Mouse (Mus musculus) embryo, embryonic 11.5 days (tissue): ENCODE measurements around the gene Prima1.
A peak's percentile ranks its signal among the peaks of the same experiment; 100 is the strongest.

Experiments used
- DNase-seq: peaks from one replicate; pipeline ENCODE4 v3.0.0-alpha.2; 2012; ENCODE audit warnings: low read depth, low spot score

Gene Prima1

DNA sequence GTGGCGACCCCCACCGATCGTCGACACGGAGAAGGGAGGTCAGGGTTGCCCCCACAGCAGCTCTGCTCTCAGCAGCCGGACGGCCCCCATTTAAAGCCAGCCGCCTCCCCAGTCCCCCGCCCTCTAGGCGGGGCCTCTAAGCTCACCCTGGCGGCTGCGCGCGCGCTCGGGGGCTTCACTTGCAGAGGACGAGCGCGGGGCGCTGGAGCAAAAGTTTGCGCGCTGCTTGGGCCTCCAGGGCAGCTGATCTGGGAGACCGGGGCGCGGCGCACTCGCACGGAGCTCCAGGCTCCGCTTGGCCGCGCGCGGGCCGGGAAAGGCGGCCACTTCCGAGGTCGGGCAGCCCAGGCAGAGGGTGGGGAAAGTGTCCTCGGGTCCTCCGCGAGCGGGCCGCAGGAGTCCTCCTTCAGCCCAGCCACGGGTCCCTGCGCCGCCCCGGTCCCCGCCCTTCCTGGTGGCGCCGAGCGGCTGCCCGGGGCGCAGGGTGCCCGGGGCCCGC is at the start of gene Prima1:
TSS of gene Prima1 (minus strand) at position 68 of the 499 bp plus-strand sequence.
- DNase-seq: peak; percentile 64

DNA sequence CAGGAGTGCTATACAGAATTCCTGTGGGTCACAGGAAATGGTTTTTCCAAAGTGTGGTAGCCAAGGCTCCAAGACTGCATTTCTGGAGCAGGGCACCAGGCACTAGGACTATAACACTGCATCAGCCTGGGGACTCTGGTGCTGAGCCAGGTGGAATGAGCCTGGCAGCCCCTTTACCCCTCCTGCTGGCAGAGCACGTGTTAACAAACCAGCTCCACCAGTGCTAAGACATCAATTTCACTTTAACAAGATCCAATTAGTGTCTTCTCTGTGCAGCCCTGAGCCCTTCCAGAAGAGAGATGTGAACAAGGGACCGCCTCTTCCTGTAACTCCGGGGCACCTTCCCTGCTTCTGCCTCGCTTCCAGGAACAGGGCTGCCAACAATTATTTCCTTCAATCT is 45.3 kb upstream of the Prima1 start:
- DNase-seq: no peak

DNA sequence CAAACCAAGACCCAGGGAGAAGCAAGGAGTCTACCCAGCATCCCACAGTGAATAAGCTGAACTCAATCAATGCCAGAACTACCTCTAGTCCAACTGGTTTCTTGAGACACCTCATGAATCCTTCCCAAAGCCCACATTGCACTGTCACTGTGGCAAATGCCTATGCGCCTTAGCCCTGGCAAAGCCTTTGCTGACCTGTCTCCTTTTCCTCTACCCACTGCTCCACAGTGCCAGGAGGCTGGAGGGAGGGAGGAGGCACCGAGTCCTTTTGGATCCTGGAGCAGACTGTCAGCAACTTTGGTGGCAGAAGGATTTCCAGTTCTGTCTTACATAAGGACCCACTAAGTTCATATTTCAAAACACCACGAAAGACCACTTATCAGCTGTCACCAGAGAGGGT is 41.5 kb upstream of the Prima1 start:
- no peak for DNase-seq

DNA sequence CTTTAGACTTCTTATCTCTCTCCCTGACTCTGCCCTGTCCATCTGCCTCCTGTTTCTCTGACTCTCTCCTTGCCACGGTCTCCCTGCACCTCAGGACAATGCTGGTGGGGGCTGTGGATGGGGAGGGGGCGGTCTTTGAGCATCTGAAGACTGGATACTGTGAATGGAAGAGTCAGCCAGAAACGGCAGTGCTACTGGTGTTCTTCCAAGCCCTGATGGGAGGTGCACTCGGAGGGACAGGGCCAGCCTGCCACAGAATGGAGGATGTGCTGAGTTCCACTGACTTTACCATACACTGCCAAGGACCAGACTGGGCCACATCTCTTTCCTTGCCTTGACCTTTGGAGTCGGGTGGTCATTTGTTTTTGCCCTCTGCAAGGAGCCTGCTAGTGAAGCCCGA is 41.0 kb upstream of the Prima1 start:
- no peak for DNase-seq

DNA sequence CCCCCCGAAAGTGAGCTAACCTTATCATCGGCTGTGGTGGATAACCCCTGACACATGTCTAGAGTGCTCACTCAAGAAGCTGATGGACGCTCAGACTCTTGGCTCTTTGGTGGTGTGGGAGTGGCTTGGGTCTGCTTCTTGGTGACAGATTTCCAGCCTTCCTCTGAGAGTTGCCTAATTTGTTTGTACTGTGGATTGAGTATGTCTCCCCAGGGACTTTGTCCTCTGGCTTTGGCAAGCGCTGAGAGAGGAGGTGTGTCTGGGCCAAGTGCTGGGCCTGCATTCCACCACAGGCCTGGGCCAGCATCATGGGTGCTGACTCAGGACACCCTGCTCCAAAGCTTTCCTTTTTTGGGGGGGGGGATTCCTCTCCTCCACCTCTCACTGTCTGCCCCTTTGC is 40.0 kb upstream of the Prima1 start:
- DNase-seq: no peak

DNA sequence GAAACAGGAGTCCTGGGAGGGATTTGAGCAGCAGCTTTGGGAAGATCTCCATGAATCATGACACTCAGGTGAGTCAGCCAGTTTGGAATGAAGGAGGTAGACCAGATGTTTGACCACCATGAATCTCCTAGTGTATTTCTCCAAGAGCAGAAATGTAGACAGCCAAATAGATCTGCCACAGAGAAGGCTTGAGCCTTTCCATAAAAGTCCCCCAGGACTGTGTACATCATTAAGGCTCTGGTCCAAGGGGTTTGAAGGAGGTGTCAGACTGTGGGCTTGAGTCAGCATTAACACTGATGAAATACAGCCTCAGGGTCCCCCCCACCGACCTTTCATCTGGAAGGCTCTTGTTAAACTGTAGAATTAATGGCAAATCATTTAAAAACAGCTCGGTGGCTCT is 39.5 kb upstream of the Prima1 start:
- DNase-seq: no peak

DNA sequence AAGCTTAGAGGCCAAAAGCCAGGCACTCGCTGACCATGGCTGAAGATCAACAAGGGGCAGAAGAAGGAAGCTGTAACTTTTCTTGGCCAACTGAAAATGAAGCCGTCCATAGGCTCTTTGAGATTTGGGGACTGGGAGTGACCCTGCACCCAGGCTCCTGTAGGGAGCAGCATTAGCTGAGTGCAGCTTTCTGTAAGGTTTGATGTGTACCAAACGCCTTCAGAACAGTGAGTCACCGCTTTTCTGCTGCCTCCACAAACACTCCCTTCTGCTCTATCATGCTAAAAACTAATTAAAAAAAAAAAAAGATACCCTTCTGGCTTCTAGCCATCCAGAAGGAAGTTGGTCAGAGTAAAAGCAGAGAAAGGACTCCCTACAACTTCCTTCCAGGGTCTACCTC is 34.5 kb upstream of the Prima1 start:
- DNase-seq: no peak

DNA sequence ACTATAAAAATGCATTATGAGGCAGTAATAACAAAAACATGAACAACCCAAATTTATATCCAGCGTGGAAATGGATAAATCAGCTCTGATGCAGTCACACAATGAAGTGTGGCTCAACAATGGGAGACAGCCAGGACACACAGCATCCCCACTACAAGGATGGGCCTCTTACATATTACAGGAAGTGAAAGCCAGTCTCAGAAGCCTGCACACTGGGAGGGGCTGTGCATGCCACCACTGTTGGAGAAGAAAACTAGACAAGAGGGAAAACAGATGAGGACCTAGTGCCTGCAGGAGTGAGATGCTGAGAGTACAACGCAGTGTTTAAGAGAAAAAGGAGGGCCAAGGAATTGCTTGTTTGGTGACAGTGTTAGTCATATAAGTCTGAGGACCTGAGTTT is 31.8 kb upstream of the Prima1 start:
- no peak for DNase-seq

DNA sequence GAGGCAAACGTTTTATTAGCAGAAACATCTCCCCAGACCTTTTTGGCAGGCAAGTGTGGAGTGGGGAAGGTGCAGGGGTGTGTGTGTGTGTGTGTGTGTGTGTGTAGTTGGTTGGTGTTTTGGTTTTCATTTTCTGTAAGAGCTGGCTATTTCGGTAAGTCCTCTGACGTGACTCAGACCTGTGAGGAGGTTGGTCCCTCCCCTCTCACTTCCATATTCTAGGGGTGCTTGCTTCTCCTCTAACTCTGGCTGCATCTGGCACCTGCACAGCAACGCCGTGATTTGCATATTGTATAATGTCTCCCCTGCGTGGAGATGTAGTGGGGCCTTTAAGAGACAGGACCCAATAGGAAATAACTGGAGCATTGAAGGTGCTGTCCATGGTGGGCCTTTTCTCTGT is 31.1 kb upstream of the Prima1 start:
- DNase-seq: no peak

DNA sequence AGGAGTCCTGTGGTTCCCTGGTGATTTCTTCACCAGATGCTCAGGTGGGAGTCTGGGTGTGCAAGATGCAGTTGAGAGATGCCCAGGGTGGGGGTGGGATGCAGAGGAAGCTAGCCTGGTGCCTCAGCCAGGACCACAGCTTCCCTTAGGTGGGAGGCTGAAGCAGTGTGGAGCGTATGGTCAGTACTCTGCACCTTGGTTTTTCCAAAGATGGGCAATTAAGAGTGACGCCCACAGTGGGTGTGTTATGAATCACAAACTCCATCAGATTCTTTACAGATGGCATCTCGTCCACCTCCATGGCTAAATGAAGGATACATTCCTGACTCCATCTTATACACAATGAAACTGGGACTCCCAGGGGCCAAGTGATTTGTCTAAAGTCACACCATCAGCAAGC is 30.2 kb upstream of the Prima1 start:
- no peak for DNase-seq

DNA sequence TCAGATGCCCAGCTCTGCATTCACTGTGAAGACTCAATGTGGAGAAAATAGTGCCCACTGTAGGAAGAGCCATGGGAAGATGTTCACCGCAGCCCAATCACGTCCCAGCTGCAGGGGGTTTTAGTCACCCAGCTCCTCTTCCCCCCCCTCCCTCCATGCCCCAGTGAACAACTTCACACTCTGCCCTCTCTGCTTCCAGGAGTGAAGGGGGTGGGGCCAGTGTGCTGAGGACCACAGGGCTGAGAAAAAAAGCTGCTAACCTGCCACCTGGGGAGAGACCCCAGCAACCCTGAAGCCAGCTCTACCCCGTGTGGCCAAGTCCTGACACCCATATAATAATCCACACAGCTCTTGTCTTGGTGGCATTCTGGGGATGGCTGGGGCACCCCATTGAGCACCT is 24.7 kb upstream of the Prima1 start:
- no peak for DNase-seq

DNA sequence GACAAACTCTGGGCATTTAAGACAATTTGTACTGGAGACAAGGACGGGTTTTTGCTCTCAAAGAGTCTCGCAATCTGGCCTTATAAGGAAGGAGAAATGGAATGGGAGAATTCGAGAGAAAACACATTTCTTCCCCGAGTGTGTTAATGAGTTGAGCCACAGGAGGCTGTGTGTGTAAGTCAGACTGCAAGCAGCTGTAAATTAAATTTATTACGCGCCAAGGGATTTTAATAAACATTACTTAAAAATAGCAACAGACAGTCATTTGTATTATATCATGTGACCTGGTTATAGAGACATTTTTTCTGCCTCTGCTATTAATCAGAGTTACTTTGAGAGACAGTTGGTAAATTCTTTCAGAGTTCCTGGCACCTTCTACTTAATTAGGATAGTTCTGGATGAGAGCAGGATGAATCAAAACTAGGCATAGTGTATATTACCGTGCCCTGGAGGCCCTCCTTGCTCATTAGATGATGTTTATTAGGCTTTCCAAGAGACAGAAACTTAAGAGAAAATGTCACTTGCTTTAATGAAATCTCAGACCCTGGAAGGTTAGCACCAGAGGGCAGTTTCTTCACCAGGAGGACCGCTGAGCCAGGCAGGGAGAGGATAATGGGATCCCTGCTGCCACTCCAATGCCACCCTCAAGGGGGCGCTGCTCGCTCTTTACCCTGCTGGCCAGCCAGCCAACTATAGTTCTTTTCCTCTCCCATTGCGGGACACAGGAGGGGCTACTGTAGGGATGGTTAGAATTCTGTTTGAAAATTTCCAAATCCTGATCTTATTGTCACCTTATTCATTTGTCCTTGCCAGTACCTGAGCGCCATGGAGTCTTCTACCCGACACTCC is 20.3 kb upstream of the Prima1 start:
- DNase-seq: no peak

DNA sequence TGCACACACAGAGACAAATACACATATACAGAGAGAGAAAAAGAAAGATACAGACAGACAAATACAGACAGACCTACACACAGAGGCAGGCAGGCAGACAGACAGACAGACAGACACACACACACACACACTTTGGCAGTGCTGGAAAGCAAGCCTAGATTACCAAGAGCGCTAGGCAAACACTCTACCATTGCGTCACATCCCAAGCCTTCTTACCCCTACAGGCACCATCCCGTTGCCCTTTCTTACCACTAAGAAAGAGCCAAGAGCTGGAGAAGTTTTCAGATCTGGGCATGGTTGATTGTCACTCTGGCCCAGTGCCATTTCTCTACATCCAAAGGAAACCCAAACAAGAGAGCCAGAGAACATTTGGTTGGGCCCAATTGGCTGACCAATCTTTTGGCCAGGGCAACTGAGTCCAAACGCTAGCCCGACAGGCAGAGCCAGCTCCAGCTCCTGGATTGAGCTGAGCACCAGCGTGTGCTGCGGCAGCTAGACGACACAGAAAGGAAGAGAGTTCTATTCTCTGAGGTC is 11.0 kb upstream of the Prima1 start:
- no peak for DNase-seq

DNA sequence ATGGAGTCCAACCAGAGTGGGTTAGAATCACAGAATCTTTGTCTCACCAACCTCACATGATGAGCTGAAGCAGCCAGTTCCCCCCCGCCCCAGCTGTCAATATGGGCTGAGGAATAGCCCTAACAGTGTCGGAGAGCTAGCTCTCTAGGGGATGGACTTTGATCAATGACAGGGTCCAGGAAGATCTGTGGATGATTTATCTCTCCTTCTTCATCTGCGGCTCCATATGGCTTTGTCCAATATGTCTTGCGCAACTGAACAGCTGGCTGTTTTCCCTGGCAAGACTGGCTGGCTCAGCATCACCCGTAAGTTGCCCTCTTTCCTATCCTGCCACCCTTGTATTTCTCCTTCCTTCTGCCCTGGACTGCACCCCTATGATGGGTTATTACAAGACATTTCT is 9.2 kb upstream of the Prima1 start:
- no peak for DNase-seq

DNA sequence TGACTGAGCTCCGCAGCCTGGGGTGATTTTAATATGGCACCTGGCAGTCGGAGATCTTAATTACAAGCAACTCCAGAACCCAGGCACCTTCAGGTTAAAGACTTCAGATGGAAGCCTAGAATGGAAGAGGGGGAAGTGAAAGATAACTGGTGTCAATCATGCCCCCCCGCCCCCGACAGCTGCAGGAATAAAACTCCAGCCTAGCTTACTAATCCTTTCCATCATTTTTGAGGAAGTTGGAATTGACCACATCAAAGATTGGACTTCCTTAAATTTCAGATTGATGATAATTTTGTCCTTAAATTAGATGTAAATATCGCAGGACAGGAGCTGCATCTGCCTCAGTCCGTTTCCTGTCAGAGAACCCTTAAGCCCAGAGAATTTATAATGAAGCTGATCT is 8.4 kb upstream of the Prima1 start:
- no peak for DNase-seq

DNA sequence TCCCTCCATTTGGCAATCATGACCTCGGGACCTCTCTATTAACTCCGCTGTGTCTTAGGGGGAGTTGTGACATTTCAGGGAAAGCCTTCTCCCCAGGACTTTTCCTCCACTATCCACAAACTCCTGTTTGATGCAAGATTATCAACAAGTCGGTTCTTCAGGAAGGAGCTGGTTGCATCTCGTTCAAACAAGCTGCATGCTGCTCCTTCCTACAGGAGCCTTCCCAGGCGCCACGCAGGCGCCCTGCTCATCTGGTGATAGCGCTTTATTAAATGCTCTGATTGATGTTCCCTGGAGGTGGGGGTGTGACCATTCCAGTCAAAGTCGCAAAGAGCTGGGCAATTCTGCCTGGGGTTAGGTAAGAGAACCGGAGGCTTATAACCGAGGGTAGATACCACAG is 1.1 kb upstream of the Prima1 start:
- no peak for DNase-seq

DNA sequence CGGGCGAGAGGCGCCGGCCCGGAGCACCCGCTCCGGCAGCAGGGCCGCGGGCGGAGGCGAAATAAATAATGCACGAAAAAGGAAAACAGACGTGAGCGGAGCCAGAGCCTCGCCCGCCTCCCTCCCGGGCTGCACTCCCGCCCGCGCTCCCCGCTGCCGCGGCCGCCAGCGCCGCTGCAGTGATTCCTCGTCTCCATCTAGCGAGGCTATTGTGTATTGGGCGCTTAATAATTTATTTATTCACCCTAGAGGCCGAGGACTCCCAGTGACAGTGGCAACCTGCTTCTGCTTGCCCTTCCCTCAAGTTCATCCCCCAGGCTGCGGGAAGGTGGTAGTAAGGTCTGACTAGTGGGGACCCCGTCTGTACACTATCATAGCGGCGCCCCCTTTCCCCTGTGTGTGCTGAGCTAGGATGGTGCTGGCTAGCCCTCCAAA is 658 bp upstream of the Prima1 start:
- peak; percentile 46 for DNase-seq

DNA sequence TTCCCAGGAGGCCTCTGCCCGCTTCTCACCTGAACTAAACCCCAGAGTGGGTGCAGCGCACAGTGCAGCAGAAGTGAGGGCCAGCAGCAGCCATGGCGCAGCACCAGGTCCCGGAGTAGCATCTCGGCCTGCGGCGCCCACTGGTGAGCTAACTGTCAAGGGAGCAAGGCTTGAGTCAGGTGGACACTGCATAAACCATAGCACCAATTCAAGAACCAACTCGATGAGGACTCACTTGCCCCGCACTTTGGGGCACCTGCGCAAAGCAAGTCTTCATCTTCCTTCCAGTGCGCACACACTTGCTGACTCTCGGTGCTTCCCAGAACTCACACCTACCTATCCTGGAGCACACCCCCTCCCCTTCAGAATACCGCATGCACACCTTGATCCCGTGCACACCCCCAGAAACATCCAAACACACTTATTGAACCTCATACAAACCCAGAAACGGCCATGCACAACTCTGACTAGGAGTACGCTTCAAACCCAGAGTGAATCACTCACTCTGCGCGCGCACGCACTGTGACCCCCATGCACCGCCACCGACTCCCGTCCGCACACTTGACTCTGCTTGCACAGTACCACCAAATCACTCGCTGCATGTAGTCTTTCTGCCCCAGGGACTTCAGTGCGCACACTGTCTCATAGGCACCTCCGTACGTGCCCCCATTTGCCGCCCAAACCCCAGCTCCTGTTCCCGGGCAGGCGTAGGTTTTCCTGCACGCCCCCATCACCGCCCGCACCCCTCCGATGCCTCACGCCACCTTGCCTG is 453 bp downstream of the Prima1 start:
- no peak for DNase-seq

DNA sequence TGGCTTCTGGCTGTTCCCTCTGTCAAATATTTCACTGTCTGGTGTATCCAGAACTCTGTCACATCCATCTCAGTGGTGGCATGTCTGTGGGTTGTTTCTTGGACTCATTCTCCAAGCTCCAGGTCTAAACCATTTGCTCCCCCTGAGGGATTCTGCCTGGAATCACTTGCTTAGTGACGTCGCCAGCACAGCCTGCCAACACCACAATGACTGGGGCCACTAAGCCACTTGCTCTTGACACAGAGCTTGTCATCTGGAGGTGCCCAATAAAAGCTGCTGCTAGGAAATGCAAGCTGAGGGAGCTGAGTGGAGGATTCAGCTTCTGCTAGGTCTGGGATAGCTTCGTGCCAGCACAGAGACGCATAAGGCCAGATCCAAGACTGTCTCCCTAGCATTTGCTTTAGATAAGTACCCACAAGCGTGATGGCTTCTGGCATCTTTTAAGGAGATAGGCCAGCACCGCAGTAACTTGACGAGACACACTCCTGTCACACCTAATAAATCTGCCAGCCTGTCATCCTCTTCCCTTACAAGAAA is 3.0 kb downstream of the Prima1 start:
- DNase-seq: no peak

DNA sequence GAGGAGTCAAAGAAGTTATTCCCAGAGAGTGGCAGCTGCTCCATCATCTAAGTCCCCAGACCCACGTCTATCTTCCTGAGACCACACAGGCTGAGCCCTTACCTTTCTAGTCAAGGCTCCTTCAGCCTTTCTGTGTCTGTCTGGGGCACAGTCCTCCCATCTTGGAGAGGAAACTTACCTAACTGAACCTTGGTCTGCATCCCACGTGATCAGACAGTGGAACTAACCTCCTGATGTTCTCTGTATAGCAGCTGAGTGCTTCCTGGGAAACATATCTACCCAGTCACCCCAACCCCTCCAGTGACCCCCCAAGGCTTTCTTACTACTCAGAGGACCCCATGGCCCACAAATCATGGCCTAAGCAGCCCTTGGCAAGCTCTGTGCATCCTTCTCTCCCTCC is 6.1 kb downstream of the Prima1 start:
- no peak for DNase-seq

DNA sequence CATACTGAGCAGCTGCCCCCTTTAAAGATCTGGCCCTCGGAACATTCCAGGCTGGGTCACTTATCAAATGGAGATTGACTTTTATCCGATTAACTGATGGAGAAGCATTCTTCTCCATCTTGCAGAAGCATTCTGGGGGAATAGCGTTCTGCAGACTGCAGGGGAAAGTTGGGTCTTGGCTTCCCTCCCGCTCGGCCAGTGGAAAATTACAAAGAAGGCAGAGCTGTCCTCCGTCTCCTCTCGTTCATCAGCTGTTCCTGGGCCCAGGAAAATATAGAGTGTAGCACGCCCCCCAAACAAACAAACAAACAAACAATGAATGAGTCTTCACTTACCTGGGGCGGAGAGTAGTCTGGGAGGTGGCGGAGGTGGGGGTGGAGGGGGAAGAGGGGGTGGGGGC is 6.7 kb downstream of the Prima1 start:
- no peak for DNase-seq

DNA sequence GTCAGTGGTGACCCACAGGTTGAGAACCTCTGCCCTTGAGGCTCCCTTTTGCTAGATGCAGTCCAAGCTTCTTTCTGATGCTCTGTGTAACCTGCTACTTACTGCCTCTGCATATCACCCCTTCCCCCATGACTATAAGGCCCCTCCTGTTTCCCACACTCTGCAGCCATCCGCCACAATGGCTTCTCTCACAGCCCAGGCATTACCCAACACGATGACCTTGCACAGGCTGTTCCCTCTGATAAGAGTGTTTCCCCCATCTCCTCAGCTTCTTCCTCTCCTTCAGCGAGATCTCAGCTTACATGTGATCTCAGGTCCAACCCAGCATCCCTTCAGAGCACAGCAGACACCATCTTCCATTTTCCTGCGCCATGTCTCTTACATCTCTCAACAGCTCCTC is 12.9 kb downstream of the Prima1 start:
- no peak for DNase-seq
